Mouse (Mus musculus) embryonic facial prominence, embryonic 14.5 days (tissue): ENCODE measurements around the gene Spsb1. TPM values are rescaled to one million over a fixed set of nuclear protein-coding genes. Genes with fewer than 3 reads are reported as not detected.

ENCODE experiments used
- ATAC-seq: fragments of 200-750 bp; cut with Nextera tagmentation; 2 replicates; pipeline ENCODE4 v1.8.0; 2017; ENCODE audit warnings: low read depth, moderate number of reproducible peaks, moderate TSS enrichment
- DNase-seq: peaks from one replicate; pipeline ENCODE4 v3.0.0-alpha.2; 2015; ENCODE audit warnings: low spot score
- H3K27ac ChIP-seq: fragments of 300-500 bp; sonication (generic); replicated peaks from 2 replicates; pipeline ENCODE4 v1.5.1; 2014; ENCODE audit warnings: low read depth, mild to moderate bottlenecking, low read length, moderate library complexity
- H3K27me3 ChIP-seq: fragments of 300-500 bp; sonication (generic); replicated peaks from 2 replicates; pipeline ENCODE4 v1.6.1; 2014; ENCODE audit warnings: low read length; ENCODE audit not compliant: control insufficient read depth, insufficient read depth
- H3K36me3 ChIP-seq: fragments of 300-500 bp; sonication (generic); 2 replicates; pipeline ENCODE4 v1.6.1; 2014; ENCODE audit warnings: low read length, mixed read lengths; ENCODE audit not compliant: control insufficient read depth, insufficient read depth
- H3K4me1 ChIP-seq: fragments of 300-500 bp; sonication (generic); 2 replicates; pipeline ENCODE4 v1.6.1; 2014; ENCODE audit warnings: antibody characterized with exemption, low read length; ENCODE audit not compliant: control insufficient read depth, insufficient read depth
- H3K4me2 ChIP-seq: fragments of 300-500 bp; sonication (generic); 2 replicates; pipeline ENCODE4 v1.6.1; 2014; ENCODE audit warnings: low read depth, mild to moderate bottlenecking, low read length, moderate library complexity, mixed read lengths
- H3K4me3 ChIP-seq: fragments of 300-500 bp; sonication (generic); 2 replicates; pipeline ENCODE4 v1.5.1; 2014; ENCODE audit warnings: low read depth, mild to moderate bottlenecking, low read length
- H3K9ac ChIP-seq: fragments of 300-500 bp; sonication (generic); 2 replicates; pipeline ENCODE4 v1.6.1; 2014; ENCODE audit warnings: low read depth, mild to moderate bottlenecking, low read length, moderate library complexity, mixed read lengths
- H3K9me3 ChIP-seq: fragments of 300-500 bp; sonication (generic); 2 replicates; pipeline ENCODE4 v1.6.1; 2016; ENCODE audit warnings: low read length; ENCODE audit not compliant: control insufficient read depth
- WGBS: fragments of 180-500 bp; shearing (Covaris S2); extraction: QIAGEN DNeasy Blood & Tissue Kit; methylation state at CpG from one replicate; pipeline ENCODE4 v1.1.7; 2014; 5-methylcytosine and 5-hydroxymethylcytosine counted together
- polyA plus RNA-seq: library from polyadenylated mRNA; unstranded; fragments of >200 nt; fragmentation: Nextera tagmentation; extraction: Ambion mirVana; gene quantifications from 2 replicates; pipeline ENCODE4 v1.2.1, GENCODE M21; 2014

The Spsb1 gene
- polyA plus RNA-seq, 1 experiment from 2014 or later: 19.6 TPM

DNA sequence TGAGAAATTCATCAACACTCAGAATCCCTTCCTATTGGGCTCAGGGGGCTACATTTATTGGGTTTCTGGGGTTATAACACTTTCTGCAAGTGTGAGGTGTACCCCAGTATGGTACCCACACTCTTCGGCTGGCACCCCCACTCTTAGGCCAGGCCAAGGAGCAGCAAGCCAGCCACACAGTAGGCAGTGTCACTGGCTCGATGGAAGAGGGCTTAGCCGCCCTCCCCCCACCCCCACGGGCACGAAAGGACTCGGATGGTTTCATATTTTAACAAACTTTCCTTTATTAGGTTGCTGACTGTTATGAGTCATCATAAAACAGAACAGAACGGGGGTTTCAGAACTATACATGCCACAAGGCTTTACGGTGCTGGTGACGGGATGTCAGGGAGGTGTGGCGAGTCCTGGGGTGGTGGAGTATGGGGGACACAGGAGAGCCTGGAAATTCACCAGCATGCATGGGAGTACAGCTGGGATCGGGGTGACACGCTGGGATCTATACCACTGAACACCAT lies 58.8 kb downstream of the Spsb1 start:
- Histone ChIP-seq H3K9me3 (no peaks in the 10 kb centered on the region), H3K9ac (no peak overlapping the region), H3K27me3 (no peaks in the 10 kb centered on the region), H3K27ac (no peak overlapping the region), H3K4me3 (no peak overlapping the region), H3K36me3 (peaks cover 16% of the 10 kb centered on the region), H3K4me2 (no peak overlapping the region), H3K4me1 (peaks cover 36% of the 10 kb centered on the region)
- DNase-seq (no peak), ATAC-seq (no peak)
- 47% methylated on average over 12 of the region's 12 CpGs for WGBS

- H3K4me3 ChIP-seq: no peak overlapping the region
- peaks cover 16% of the 10 kb centered on the region for H3K36me3 ChIP-seq
- peaks cover 44% of the 10 kb centered on the region for H3K4me1 ChIP-seq
- 35% methylated on average over 7 of the region's 7 CpGs for WGBS
- no peaks in the 10 kb centered on the region for H3K9me3 ChIP-seq
- no peak overlapping the region for H3K9ac ChIP-seq
- no peaks in the 10 kb centered on the region for H3K27me3 ChIP-seq
- ATAC-seq: no peak
- H3K4me2 ChIP-seq: no peak overlapping the region
- DNase-seq: peak; percentile 61
- peak overlapping the region; percentile 86; the same call in 1 of the 2 replicates for H3K27ac ChIP-seq
Observed at GRCm38 (mm10) chr4:149895226-149895625, 59.6 kb downstream of the Spsb1 start.

GRCm38 (mm10) chr4:149894300-149894699 lies 60.5 kb downstream of the Spsb1 start:
- DNase-seq: no peak
- WGBS: 45% methylated on average over 7 of the region's 7 CpGs
- Histone ChIP-seq H3K27ac (peak overlapping the region; percentile 86), H3K36me3 (peaks cover 10% of the 10 kb centered on the region), H3K9me3 (no peaks in the 10 kb centered on the region), H3K4me3 (no peak overlapping the region), H3K4me1 (peaks cover 54% of the 10 kb centered on the region), H3K27me3 (no peaks in the 10 kb centered on the region), H3K4me2 (peak overlapping the region; percentile 10; the same call in 1 of the 2 replicates), H3K9ac (0 out of 2 replicates have a peak overlapping the region, but pooled peaks have one; percentile 14)
- no peak for ATAC-seq

DNA sequence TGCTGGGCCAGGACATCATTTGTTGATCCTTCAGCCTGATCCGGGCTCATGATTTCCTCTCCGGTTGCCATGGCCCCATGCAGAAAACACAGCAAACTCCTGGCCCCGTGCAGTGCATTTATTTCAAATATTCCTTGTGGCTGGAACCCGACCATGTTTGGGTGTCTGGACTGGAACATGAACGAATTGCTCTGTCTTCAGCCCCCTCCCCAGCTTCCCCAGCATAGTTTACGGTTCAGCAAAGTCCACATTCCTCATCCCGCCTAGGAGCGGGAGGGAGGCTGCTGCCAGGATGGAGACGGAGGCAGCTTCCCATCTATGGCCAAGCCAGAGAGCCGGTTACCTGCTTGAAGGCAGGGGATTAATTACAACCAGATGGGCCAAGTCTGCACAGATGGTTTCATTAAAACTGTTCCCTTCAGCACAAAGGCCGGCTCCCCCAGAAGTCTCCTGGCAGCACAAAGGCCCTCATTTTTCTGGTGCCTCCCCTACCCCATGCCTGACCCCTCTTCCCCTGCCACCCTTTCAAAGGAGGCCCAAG lies 61.2 kb downstream of the Spsb1 start:
- Histone ChIP-seq H3K36me3 (peaks cover 10% of the 10 kb centered on the region), H3K27ac (peak overlapping the region; percentile 86), H3K4me2 (peak overlapping the region; percentile 10; the same call in 1 of the 2 replicates), H3K9ac (0 out of 2 replicates have a peak overlapping the region, but pooled peaks have one; percentile 14), H3K4me3 (no peak overlapping the region), H3K4me1 (peaks cover 57% of the 10 kb centered on the region), H3K27me3 (no peaks in the 10 kb centered on the region), H3K9me3 (no peaks in the 10 kb centered on the region)
- peak; percentile 87 for ATAC-seq
- 7% methylated on average over 11 of the region's 11 CpGs for WGBS
- DNase-seq: peak; percentile 95

- peak overlapping the region; percentile 77 for H3K27ac ChIP-seq
- H3K4me2 ChIP-seq: no peak overlapping the region
- no peaks in the 10 kb centered on the region for H3K9me3 ChIP-seq
- ATAC-seq (no peak), DNase-seq (no peak)
- H3K36me3 ChIP-seq: no peaks in the 10 kb centered on the region
- 70% methylated on average over 5 of the region's 5 CpGs for WGBS
- H3K27me3 ChIP-seq: no peaks in the 10 kb centered on the region
- no peak overlapping the region for H3K4me3 ChIP-seq
- peaks cover 62% of the 10 kb centered on the region for H3K4me1 ChIP-seq
- no peak overlapping the region for H3K9ac ChIP-seq
Observed at GRCm38 (mm10) chr4:149891172-149891960, 63.5 kb downstream of the Spsb1 start.

- no peak overlapping the region for H3K4me2 ChIP-seq
- no peak overlapping the region for H3K4me3 ChIP-seq
- no peak; the same call in 1 of the 2 replicates for ATAC-seq
- H3K36me3 ChIP-seq: no peaks in the 10 kb centered on the region
- no peaks in the 10 kb centered on the region for H3K9me3 ChIP-seq
- H3K27ac ChIP-seq: peak overlapping the region; percentile 77
- H3K4me1 ChIP-seq: peaks cover 59% of the 10 kb centered on the region
- peak; percentile 87 for DNase-seq
- WGBS: 19% methylated on average over 8 of the region's 8 CpGs
- no peaks in the 10 kb centered on the region for H3K27me3 ChIP-seq
- no peak overlapping the region for H3K9ac ChIP-seq
Observed at GRCm38 (mm10) chr4:149890551-149890950, 64.3 kb downstream of the Spsb1 start.

DNA sequence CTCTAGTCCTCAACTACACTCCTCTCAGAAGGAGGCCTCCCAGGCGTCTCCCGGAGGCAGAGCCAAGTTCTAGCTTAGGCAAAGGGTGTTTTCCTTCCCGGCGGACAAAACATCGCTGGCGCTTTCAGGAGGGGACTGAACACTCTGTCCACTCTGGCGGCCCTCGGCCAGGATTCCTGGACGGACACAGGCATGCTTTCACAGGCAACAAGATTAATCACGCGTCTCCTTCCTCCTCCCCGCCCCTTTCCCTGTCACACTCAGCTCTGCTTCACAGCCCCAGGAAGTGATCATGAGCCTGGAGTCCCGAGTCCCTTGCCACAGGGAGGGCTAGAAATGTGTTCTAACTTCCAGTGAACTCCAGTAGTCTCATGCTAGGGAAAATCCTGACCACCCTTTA lies 65.0 kb downstream of the Spsb1 start:
- Histone ChIP-seq H3K9ac (no peak overlapping the region), H3K4me2 (no peak overlapping the region)

GRCm38 (mm10) chr4:149888736-149889470 lies 65.9 kb downstream of the Spsb1 start:
- H3K36me3 ChIP-seq: no peaks in the 10 kb centered on the region
- no peaks in the 10 kb centered on the region for H3K27me3 ChIP-seq
- DNase-seq (no peak), ATAC-seq (no peak)
- 79% methylated on average over 20 of the region's 20 CpGs for WGBS
- no peak overlapping the region for H3K4me2 ChIP-seq
- H3K9me3 ChIP-seq: no peaks in the 10 kb centered on the region
- H3K4me3 ChIP-seq: no peak overlapping the region
- peaks cover 44% of the 10 kb centered on the region for H3K4me1 ChIP-seq
- no peak overlapping the region for H3K27ac ChIP-seq
- no peak overlapping the region for H3K9ac ChIP-seq

More for the DNA sequence above, 65.0 kb downstream of the Spsb1 start:
- H3K4me1 ChIP-seq: peaks cover 52% of the 10 kb centered on the region
- no peaks in the 10 kb centered on the region for H3K27me3 ChIP-seq
- H3K9me3 ChIP-seq: no peaks in the 10 kb centered on the region
- ATAC-seq (no peak), DNase-seq (peak; percentile 49)
- 28% methylated on average over 12 of the region's 13 CpGs for WGBS
- H3K36me3 ChIP-seq: no peaks in the 10 kb centered on the region
- H3K4me3 ChIP-seq: no peak overlapping the region
- peak overlapping the region; percentile 77 for H3K27ac ChIP-seq
